Mouse (Mus musculus): ENCODE measurements around the gene Olfr1318. TPM values are rescaled to one million over a fixed set of nuclear protein-coding genes. Genes with fewer than 3 reads are reported as not detected.

Olfr1318 gene
- not detected for total RNA-seq (2021)

- DNase-seq (ENCODE audit: low spot score in 2 of 2): no peak
- intact Hi-C loops (cut with DNase I): no loop called here
Observed at GRCm38 (mm10) chr2:112153898-112154297, at the start of gene Olfr1318. Gene Olfr1318, plus strand, starts transcription at chr2:112154198.

- intact Hi-C loops (cut with DNase I): no loop called here
- no peak for DNase-seq (ENCODE audit: low spot score in 2 of 2)
Observed at GRCm38 (mm10) chr2:112115340-112115739, 38.7 kb upstream of the Olfr1318 start, which contains the start of gene Olfr1315-ps1. Gene Olfr1315-ps1, minus strand, starts transcription at chr2:112115440.

GRCm38 (mm10) chr2:112134877-112135276, 19.1 kb upstream of the Olfr1318 start, which contains the start of gene Olfr1316:
Gene Olfr1316, minus strand, starts transcription at chr2:112134977.
- intact Hi-C loops (cut with DNase I): no loop called here
- no peak for DNase-seq (ENCODE audit: low spot score in 2 of 2)

- DNase-seq (ENCODE audit: low spot score in 2 of 2): no peak
- intact Hi-C loops (cut with DNase I): no loop called here
Observed at GRCm38 (mm10) chr2:112140029-112140428, 14.0 kb upstream of the Olfr1318 start, which contains the start of gene Olfr1317. Gene Olfr1317, plus strand, starts transcription at chr2:112140329.

- DNase-seq (ENCODE audit: low spot score in 2 of 2): peak in 1 of 2 experiments; percentile 40
- intact Hi-C loops (cut with DNase I): no loop called here
Observed at GRCm38 (mm10) chr2:112196859-112197258, 42.9 kb downstream of the Olfr1318 start.

- intact Hi-C loops (cut with DNase I): no loop called here
- no peak for DNase-seq (ENCODE audit: low spot score in 2 of 2)
Observed at GRCm38 (mm10) chr2:112203056-112203455, 49.1 kb downstream of the Olfr1318 start.

Other genes starting within 250 kb of the Olfr1318 start
- gene Olfr1306, start 237.9 kb upstream of the Olfr1318 start, total RNA-seq (2021): not detected
- under 1 TPM in 1 of 2 experiments, not detected in 1; 0.09 TPM for gene Olfr1307, start 204.8 kb upstream of the Olfr1318 start, total RNA-seq (2021)
- not detected for gene Olfr1308, start 189.3 kb upstream of the Olfr1318 start, total RNA-seq (2021)
- not detected for gene Olfr1309, start 163.9 kb upstream of the Olfr1318 start, total RNA-seq (2021)
- not detected for gene Olfr1310, start 141.5 kb upstream of the Olfr1318 start, total RNA-seq (2021)
- not detected for gene Olfr1311, start 129.8 kb upstream of the Olfr1318 start, total RNA-seq (2021)
- gene Olfr1312, start 104.0 kb upstream of the Olfr1318 start, total RNA-seq (2021): not detected
- gene Olfr1313, start 76.4 kb upstream of the Olfr1318 start, total RNA-seq (2021): not detected
- not detected for gene Olfr1314, start 57.4 kb upstream of the Olfr1318 start, total RNA-seq (2021)
- not detected for gene Olfr1315-ps1, start 38.8 kb upstream of the Olfr1318 start, total RNA-seq (2021)
- not detected for gene Olfr1316, start 19.2 kb upstream of the Olfr1318 start, total RNA-seq (2021)
- not detected for gene Olfr1317, start 13.9 kb upstream of the Olfr1318 start, total RNA-seq (2021)
- gene Lpcat4, start 85.3 kb downstream of the Olfr1318 start, total RNA-seq (2021): 100 to 1,000 TPM; 162 to 163 TPM
- under 1 TPM in 1 of 2 experiments, not detected in 1; 0.20 TPM for gene Nutm1, start 105.1 kb downstream of the Olfr1318 start, total RNA-seq (2021)
- 10 to 100 TPM; 50.4 to 51.7 TPM for gene Nop10, start 107.7 kb downstream of the Olfr1318 start, total RNA-seq (2021)
- gene Slc12a6, start 111.6 kb downstream of the Olfr1318 start, total RNA-seq (2021): 100 to 1,000 TPM; 114 to 134 TPM
- 1 to 10 TPM in 1 of 2 experiments, not detected in 1; 4.8 TPM for gene Gm21985, start 112.1 kb downstream of the Olfr1318 start, total RNA-seq (2021)
- 100 to 1,000 TPM; 147 to 166 TPM for gene Emc4, start 213.8 kb downstream of the Olfr1318 start, total RNA-seq (2021)
- gene Katnbl1, start 225.0 kb downstream of the Olfr1318 start, total RNA-seq (2021): 10 to 100 TPM; 12.7 to 16.3 TPM

Measured in left cerebral cortex, postnatal 36 days (tissue).